Mouse (Mus musculus) 3134 (cell line): ENCODE measurements at regions not wholly inside any gene's neighbourhood (a gene's known extent, or its start where the extent isn't known, plus 50 kb on each side); places are given as distances from the start of the nearest gene placed in this dataset.

Experiments
- DNase-seq: peaks from one replicate; pipeline ENCODE4 v3.0.0-alpha.2; 2011; ENCODE audit warnings: low spot score; ENCODE audit not compliant: insufficient read length; ENCODE audit errors: extremely low read depth

- no peak for DNase-seq
Measured at GRCm38 (mm10) chr9:47327575-47327974, 202.4 kb upstream of the Cadm1 start.

DNA sequence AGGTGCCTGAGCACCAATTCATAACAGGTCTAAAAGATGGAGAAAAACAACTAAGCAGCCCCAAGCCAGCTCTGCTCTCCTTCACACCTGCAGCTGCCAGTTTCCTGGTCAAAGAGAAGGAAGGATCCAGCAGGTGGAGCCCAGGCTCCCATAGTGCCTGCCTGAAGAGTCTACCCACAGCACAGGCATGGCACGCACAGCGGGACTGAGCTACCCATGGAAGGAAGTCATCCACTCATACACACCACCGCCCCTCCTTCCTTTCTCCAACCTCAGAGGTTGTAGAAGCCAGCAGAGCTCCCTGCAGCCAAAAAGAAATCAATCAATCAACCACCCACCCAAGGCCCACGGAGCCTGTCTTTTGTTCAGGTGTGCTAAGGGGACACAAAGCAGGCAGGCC lies 197.0 kb upstream of the Cadm1 start:
- DNase-seq = no peak

- DNase-seq = no peak
Measured at GRCm38 (mm10) chr9:47338221-47338620, 191.8 kb upstream of the Cadm1 start.

GRCm38 (mm10) chr9:47346527-47347111 lies 183.4 kb upstream of the Cadm1 start:
- DNase-seq = no peak

DNA sequence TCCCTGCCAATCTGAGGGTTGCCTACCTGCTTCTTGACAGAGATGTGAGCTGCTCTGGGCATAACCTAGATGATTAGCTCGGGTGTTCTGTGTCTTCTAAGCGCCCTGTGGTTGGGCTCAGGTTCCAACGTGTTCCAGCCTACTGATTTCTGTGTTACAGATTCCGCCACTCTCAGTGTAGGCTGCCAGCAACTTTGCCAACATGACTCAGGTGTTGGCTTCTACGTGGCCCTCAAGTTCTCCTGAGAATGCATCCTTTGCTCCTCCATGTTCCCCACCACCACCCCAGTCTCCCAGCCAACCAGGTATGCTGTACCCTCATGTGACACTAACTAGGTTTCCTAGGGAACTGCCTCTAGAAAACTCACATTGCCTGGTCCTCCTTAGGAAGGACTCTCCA lies 179.7 kb upstream of the Cadm1 start:
- DNase-seq = no peak

DNA sequence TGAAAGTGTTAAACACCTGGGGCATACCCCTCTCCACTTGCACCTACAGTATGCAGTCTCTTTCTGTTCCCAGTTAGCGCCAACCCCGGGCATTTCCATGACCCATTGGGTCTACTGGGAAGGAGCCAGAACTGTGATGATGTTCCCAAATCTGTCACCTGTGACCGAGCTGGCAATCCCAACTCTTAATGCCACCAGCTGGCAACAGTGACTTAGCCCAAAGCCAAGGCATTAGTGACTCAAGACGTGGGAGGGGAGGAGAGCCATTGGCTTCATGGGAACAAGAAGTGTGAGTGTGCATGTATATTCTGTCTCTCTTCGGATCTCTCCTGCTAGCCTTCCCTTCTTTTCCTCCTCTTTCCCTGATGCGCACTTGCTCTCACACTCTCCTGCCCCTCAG lies 178.9 kb upstream of the Cadm1 start:
- DNase-seq = no peak

GRCm38 (mm10) chr9:47353017-47353416 lies 177.0 kb upstream of the Cadm1 start:
- DNase-seq = no peak

DNA sequence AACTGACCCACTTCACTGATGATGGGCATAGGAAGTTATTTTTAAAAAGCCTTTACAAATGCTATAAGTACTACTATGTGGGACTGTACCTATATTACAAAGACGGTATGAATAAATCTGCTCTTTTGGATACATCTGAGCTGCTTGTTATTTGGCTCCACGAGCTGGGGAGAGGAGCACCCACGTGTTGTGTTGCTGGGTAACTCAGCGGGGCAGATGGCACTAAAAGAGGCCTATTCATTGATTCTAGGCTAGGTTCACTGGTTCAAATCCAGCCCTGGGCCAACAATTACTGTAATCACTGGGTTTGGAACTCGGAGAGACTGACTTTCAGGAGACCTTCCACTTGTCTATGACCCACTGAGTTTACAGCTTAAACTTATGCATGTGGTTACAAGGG lies 176.0 kb upstream of the Cadm1 start:
- DNase-seq = no peak

- DNase-seq = no peak
Measured at GRCm38 (mm10) chr9:47354423-47354822, 175.6 kb upstream of the Cadm1 start.

GRCm38 (mm10) chr9:47354866-47355265 lies 175.1 kb upstream of the Cadm1 start:
- no peak for DNase-seq

DNA sequence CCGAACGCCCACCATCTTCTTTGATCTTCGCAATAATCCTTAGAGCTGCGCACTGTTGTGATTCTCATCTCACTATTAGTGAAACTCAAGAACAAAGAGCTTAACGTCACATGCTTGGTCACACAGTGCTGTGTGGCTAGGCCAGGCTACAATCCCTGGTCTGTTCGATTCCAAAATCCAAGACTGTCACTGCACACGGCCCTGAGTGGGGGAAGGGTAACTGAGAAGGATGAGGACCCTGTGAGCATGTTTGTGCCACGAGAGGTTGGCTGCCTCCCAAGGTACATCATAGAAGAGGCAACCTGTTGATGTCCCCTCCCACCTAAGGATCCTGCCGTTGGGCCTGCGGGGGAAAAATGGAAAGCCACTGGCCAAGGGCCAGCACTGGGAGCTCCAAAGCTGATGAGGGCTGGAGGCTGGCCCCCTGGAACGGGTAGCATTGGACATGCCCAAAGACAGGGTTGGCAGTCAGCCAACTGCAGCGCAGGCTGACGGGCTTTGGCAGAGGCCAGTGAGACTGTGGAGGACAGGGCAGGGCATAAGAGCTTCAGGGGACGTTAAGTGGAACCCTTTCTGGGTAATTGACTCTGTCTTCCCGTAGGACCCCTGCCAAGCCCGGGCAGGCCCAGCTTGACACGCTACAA lies 172.1 kb upstream of the Cadm1 start:
- DNase-seq = no peak

DNA sequence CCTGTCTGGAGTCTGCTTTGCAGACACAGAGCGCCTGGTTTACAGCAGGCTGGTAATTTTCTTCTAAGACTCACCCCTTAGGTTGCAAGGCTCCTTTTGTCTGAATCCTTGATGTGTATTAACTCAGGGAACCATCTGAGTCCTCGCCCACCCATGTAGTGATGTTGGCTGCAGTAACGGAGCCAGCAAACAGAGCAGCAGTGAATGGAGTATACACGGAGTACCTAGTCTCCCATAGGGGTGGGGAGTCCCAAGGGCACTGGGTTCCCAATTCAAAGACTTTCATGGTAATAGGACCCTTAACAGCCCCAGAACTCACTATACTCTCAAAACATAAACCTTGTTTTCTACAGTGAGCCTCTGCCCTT lies 171.6 kb upstream of the Cadm1 start:
- no peak for DNase-seq

DNA sequence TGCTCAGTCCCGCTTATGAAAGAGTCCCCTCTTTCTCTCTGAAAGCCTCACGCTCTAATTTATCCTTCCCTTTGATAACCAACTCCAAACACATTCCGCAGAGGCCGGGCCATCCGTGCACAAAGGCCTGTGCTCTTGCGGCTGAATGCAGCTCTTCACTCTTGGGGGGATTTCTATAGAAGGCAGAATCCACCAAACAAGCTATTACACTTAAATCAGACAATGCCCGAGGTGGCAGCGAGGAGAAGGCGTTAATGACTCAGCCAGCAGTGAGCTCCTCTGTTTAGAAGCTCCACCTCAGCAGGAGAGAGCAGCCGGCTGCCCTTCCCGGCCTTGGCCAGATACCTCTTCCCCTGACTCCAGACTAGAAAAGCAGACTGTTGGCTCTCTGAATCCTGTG lies 166.9 kb upstream of the Cadm1 start:
- DNase-seq = no peak

DNA sequence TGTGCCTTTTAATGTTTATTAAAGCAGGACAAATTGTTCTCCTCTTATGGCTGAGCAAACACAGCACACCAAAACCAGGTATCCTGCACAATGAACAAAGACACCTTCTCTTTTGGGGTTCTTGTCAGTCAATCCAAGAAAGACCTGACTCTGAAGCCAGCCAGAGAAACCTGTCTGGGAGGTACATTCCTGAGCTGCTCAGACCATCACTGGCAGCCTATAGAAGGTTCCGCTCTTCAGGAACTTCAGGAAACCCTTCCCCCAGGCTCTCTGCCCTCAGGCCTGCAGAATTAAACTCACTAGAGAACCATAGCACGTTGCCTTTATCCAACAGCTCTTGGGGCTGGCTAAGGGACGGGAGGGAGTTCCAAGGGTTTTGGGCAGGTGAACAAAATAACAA lies 165.2 kb upstream of the Cadm1 start:
- DNase-seq = no peak

DNA sequence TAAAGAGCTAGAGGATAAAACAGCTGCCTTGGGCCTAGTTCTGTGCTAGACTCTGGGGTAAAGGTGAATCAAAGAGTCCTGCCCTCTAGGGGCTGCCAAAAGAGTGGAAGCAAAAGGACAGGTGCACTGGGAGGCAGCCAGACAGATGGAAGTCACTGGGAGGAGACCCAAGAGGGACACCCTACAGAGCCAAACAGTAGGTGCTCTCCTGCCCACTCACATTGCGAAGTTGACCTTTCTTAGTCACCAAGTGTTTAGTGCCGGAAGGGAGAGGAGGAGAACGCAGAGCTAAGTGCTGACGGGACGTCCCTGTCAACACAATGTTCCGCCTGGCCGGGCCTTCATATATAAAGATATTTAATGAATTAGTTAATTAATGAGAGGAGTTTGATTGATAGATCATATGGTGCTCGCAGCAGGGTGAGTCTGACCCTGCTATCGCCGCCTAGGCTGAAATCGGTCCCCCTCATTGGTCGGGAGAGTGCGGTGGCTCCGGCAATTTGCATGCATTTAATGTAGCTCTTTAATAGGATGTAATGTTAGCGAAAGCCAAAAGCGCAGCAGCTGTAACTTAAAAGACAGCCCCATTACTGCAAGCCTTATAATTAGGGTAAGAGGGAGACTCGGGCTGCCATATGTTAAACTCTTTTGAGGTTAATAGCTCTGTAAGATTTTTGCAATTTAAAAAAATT lies 162.6 kb upstream of the Cadm1 start:
- no peak for DNase-seq

DNA sequence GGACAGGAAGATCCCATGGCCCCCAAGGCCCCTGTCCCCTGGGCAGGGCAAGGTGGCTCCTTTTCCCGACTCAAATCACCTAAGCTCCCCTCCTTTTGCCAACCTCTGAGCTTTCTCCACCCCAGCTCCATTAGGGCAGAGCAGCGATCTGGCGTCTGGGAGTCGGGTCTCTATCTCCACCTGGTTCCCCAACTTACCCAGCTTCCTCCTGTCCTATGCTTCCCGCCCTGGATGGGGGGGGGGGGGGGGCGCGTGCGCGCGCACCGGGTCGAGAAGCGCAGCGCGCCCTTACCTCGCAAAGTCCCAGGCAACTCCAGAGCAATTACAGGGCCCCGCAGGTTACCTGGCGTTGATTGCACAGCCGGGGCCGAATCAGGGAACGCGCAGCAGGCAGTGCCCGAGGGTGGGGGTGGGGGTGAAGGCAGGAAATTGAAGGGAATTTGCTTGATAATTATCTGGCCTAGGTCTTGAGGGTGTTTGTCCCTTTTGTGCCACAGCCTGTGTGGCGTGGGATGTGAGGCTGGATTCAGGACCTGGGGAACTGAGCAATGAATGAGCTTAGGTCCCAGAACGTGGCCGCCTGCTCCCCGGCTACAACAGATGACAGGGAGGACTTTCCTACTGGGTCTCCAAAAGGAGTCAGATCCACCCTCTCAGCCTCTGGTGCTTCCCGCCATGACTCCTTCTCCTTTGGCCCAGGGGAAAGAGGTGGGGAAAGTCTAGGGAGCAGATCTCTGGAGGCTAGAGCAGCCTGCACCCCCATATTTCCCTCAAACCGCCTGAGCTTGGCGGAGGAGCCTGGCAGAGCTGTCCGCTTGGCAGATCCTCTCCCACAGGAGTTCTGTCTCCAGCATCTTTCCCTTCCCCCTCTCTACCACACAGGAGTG lies 161.7 kb upstream of the Cadm1 start:
- no peak for DNase-seq

GRCm38 (mm10) chr9:47372296-47372695 lies 157.7 kb upstream of the Cadm1 start:
- DNase-seq = no peak

- DNase-seq = no peak
Measured at GRCm38 (mm10) chr9:47374086-47374485, 155.9 kb upstream of the Cadm1 start.

- DNase-seq = no peak
Measured at GRCm38 (mm10) chr9:47376645-47377044, 153.3 kb upstream of the Cadm1 start.

DNA sequence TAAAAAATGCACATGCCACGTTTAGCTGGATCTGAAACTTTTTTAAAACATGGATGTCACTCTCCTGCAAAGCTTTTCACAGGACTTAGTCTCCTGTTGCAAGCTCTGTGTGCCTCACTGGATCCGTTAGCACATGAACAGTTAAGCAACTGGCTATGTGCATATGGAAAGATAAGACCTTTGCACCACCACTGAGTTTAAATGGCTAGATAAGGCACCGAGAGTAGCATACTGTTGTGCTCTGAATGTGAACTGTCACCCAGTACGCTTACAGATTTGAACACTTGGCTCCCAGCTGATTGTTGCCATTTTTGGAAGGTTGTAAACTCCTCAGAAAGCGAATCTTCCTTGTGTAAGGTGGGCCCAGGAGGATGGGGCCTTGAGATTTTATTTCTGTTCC lies 151.4 kb upstream of the Cadm1 start:
- DNase-seq = no peak

DNA sequence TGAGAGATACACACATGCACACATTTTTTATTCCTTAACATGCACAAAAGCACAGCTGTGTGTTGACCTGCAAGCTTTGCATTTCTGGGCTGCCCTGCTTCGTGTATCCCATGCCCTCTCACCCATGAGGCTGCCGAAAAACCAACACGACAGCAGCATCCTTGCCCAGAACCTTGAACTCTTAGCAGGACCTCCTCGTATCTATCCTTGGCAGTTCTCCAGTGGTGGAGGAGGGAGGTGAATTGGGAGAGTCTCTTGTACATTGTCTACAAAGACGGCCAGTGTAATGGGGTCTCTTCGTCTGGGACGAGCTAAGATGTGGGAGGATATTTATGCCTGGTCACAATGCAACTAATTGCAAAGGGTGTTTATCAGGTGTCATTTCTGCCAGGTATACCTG lies 149.6 kb upstream of the Cadm1 start:
- no peak for DNase-seq
